Mouse (Mus musculus) CH12.LX (cell line): ENCODE measurements around the gene Ubash3b. TPM values are rescaled to one million over a fixed set of nuclear protein-coding genes. Genes with fewer than 3 reads are reported as not detected.

ENCODE experiments used
- DNase-seq: peaks from one replicate; pipeline ENCODE4 v3.0.0-alpha.2; 2013; ENCODE audit errors: extremely low read depth
- H3K27ac ChIP-seq: 2 replicates; pipeline ENCODE4 v1.5.1; 2012; ENCODE audit warnings: low read depth, mild to moderate bottlenecking, control low read depth, moderate library complexity; ENCODE audit not compliant: insufficient read depth
- H3K27me3 ChIP-seq: replicated peaks from 2 replicates; pipeline ENCODE3; 2012; ENCODE audit warnings: inconsistent platforms
- H3K36me3 ChIP-seq, 2 experiments: replicated peaks in 1 of 2; 2 replicates each; pipeline versions ENCODE3 to v1.6.1; 2012; ENCODE audit warnings: inconsistent platforms in 1 of 2, low read length in 1 of 2, mild to moderate bottlenecking in 1 of 2, mixed read lengths in 1 of 2, moderate library complexity in 1 of 2; ENCODE audit not compliant: control insufficient read depth in 1 of 2, insufficient read depth in 1 of 2
- H3K4me1 ChIP-seq, 2 experiments: 2 replicates each; pipeline ENCODE4 v1.6.1; 2012; ENCODE audit warnings: inconsistent platforms in 1 of 2, moderate library complexity in 1 of 2; ENCODE audit not compliant: insufficient read depth in 2 of 2, control insufficient read depth in 1 of 2
- H3K4me2 ChIP-seq: 2 replicates; pipeline ENCODE4 v1.6.1; 2012; ENCODE audit warnings: low read depth, mild to moderate bottlenecking, control low read depth; ENCODE audit not compliant: poor library complexity, insufficient read depth, severe bottlenecking
- H3K4me3 ChIP-seq, 3 experiments: fragments of 150-350 bp in 1 of 3; sonication (generic) in 1 of 3; replicated peaks in 1 of 3; 2 replicates each; pipeline versions ENCODE3 to v1.5.1; 2011 to 2012; ENCODE audit warnings: low read depth in 2 of 3, low read length in 2 of 3, mild to moderate bottlenecking in 2 of 3, moderate library complexity in 2 of 3, control low read depth in 1 of 3, improper control_type of control experiment in 1 of 3, inconsistent platforms in 1 of 3, mixed read lengths in 1 of 3; ENCODE audit not compliant: poor library complexity in 1 of 3
- H3K79me2 ChIP-seq: replicated peaks from 2 replicates; pipeline ENCODE4 v1.6.1; 2012; ENCODE audit warnings: mild to moderate bottlenecking, moderate library complexity; ENCODE audit not compliant: control insufficient read depth, poor library complexity, insufficient read depth, severe bottlenecking; ENCODE audit errors: extremely low read depth
- H3K9ac ChIP-seq: 2 replicates; pipeline ENCODE4 v1.6.1; 2012; ENCODE audit warnings: low read depth, mild to moderate bottlenecking, control low read depth, moderate library complexity; ENCODE audit not compliant: insufficient read depth
- H3K9me3 ChIP-seq: replicated peaks from 2 replicates; pipeline ENCODE3; 2012; ENCODE audit warnings: low read length, inconsistent platforms, mixed read lengths
- CHD1 ChIP-seq: IDR thresholded peaks from 2 replicates; pipeline ENCODE4 v1.6.1; 2012; ENCODE audit warnings: low read depth, low read length, improper control_type of control experiment, inconsistent platforms
- ELF1 ChIP-seq: IDR thresholded peaks from 2 replicates; pipeline ENCODE4 v1.6.1; 2014; ENCODE audit warnings: low read depth, mild to moderate bottlenecking, inconsistent platforms, low read length, improper control_type of control experiment
- MAFK ChIP-seq: IDR thresholded peaks from 2 replicates; pipeline ENCODE4 v1.6.1; 2011; ENCODE audit warnings: low read length, improper control_type of control experiment; ENCODE audit not compliant: insufficient replicate concordance
- MAX ChIP-seq: IDR thresholded peaks from 2 replicates; pipeline ENCODE4 v1.6.1; 2011; ENCODE audit warnings: low read length, improper control_type of control experiment
- MYC ChIP-seq: IDR thresholded peaks from 2 replicates; pipeline ENCODE4 v1.6.1; 2011; ENCODE audit warnings: low read depth, mild to moderate bottlenecking, improper control_type of control experiment, low read length
- NELFE ChIP-seq: IDR thresholded peaks from 2 replicates; pipeline ENCODE4 v1.6.1; 2011; ENCODE audit warnings: low read depth, low read length, improper control_type of control experiment
- RAD21 ChIP-seq: IDR thresholded peaks from 2 replicates; pipeline ENCODE4 v1.6.1; 2011; ENCODE audit warnings: low read depth, mild to moderate bottlenecking, low read length, improper control_type of control experiment, moderate library complexity
- SIN3A ChIP-seq: IDR thresholded peaks from 2 replicates; pipeline ENCODE4 v1.6.1; 2012; ENCODE audit warnings: low read length, improper control_type of control experiment, inconsistent platforms
- SMC3 ChIP-seq: IDR thresholded peaks from 2 replicates; pipeline ENCODE4 v1.6.1; 2011; ENCODE audit warnings: low read depth, low read length, improper control_type of control experiment
- TBP ChIP-seq: conservative IDR thresholded peaks from 2 replicates; pipeline ENCODE4 v1.6.1; 2011; ENCODE audit warnings: low read depth, low read length, improper control_type of control experiment
- USF1 ChIP-seq: IDR thresholded peaks from 2 replicates; pipeline ENCODE4 v1.6.1; 2014; ENCODE audit warnings: low read depth, mild to moderate bottlenecking, inconsistent platforms, low read length, improper control_type of control experiment
- dilution Hi-C: fragments of 300-500 bp; cut with MboI; formaldehyde crosslinking; loops from 2 replicates; pipeline ENCODE4 v1.14.3; 2020; ENCODE audit warnings: low sequenced_read_pairs; ENCODE audit not compliant: extremely low pct_unique_long_range_greater_than_20kb, extremely low pct_ligation_motif_present
- in situ Hi-C: fragments of 300-500 bp; cut with MboI; formaldehyde crosslinking; loops from 3 replicates; pipeline ENCODE4 v1.14.3; 2019; ENCODE audit warnings: low sequenced_read_pairs, low pct_ligation_motif_present, low pct_unique_long_range_greater_than_20kb, mixed read lengths
- polyA plus RNA-seq: library from polyadenylated mRNA; unstranded; fragments of >175 nt; gene quantifications from 2 replicates; pipeline ENCODE4 v1.2.1, GENCODE M21; 2012; ENCODE audit warnings: low read depth; ENCODE audit not compliant: insufficient read length
- total RNA-seq, 2 experiments: library from RNA; depleted of rRNA; stranded (reverse); fragments of 300-350 nt in 1 of 2; fragments of >200 nt in 1 of 2; gene quantifications; 2 replicates each; pipeline ENCODE4 v1.2.3; 2012 to 2014

The Ubash3b gene
- total and polyA plus RNA-seq, 3 experiments = 2.8 to 4.6 (median 4.2) TPM

DNA sequence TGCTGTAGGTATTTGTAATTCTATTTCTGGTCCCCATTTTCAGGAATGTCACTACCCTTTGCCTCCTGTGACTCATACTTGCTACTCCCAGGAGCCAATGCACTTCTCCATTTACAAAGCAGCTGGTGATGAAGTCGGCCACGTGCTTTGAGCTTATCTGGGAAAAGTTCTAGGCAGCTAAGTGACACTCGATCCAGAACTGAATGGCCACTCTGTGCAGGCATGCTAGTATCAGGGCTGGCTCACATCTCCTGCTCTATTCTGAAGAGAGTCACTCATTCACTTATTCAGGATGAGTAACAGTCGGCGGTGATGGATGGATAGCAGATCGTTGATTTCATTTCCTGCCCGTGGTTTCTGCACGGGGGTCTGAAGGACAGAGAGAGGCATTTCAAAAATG lies 8.5 kb upstream of the Ubash3b start:
- no peak for DNase-seq
- no peaks in the 10 kb centered on the region for H3K27me3 ChIP-seq
- no peaks in the 10 kb centered on the region for H3K36me3 ChIP-seq
- in situ Hi-C loops (no loop called here), dilution Hi-C loops (no loop called here)
- 0 out of 2 replicates have a peak, but pooled peaks have one; percentile 37 for TF ChIP-seq MAX
- no peak for TF ChIP-seq ELF1
- no peak overlapping the region for H3K27ac ChIP-seq
- no peak overlapping the region for H3K4me3 ChIP-seq
- no peak overlapping the region for H3K4me2 ChIP-seq
- H3K4me1 ChIP-seq = peaks cover 0 to 9% of the 10 kb centered on the region in 2 experiments; a peak in 2 of 4 replicates
- H3K9me3 ChIP-seq = no peaks in the 10 kb centered on the region
- H3K9ac ChIP-seq = no peak overlapping the region
- H3K79me2 ChIP-seq = no peaks in the 10 kb centered on the region

DNA sequence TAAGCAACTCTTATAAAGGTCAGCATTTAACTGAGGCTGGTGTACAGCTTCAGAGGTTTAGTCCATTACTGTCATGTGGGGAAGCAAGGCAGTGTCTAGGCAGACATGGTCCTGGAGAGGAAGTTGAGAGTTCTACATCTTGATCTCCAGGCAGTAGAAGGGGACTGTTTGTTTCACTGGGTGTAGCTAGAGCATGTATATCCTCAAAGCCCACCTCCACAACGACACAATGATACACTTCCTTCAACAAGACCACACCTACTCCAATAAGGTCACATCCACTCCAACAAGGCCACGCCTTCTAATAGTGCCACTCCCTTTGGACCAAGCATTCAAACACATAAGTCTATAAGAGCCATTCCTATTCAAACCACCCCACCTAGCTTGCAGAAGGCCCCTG lies 7.2 kb upstream of the Ubash3b start:
- Histone ChIP-seq H3K9ac (no peak overlapping the region), H3K4me1 (peaks cover 0 to 9% of the 10 kb centered on the region in 2 experiments; a peak in 2 of 4 replicates), H3K36me3 (no peaks in the 10 kb centered on the region), H3K27me3 (no peaks in the 10 kb centered on the region), H3K4me3 (no peak overlapping the region), H3K79me2 (no peaks in the 10 kb centered on the region), H3K27ac (no peak overlapping the region), H3K9me3 (no peaks in the 10 kb centered on the region), H3K4me2 (no peak overlapping the region)
- no peak for DNase-seq
- in situ Hi-C loops = loop anchor here (10.0 kb wide), 1 partner anchor 64 kb away; no protein-coding TSS in a partner anchor
- TF ChIP-seq USF1 (no peak), RAD21 (no peak), MYC (no peak), NELFE (no peak), TBP (no peak), CHD1 (no peak), MAFK (no peak)
- TF ChIP-seq, all 38 proteins: peak for 0
- dilution Hi-C loops = no loop called here

DNA sequence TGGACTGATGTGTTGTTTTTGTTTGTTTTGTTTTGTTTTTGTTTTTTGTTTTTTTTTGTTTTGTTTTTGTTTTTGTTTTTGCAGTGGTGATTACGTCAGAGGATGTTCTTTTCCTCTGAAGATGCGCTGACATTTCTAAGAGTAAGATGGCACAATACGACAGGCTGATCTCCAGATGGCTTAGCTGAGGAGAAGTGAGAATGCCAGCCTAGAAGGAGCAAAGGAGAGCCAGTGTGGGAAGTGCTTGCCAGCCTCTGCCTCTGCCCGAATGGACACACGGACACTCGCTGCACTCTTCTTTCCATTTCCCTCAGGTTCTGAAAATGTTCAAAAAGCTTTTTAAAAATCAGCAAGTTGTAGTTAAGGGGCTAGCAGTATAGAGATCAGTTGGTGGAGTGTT lies 6.7 kb upstream of the Ubash3b start:
- Histone ChIP-seq H3K27ac (no peak overlapping the region), H3K4me1 (peaks cover 0 to 9% of the 10 kb centered on the region in 2 experiments; a peak in 2 of 4 replicates), H3K4me3 (no peak overlapping the region), H3K9me3 (no peaks in the 10 kb centered on the region)
- TF ChIP-seq SMC3 (no peak), SIN3A (no peak)
- TF ChIP-seq, all 38 proteins: peak for 0
- no peak for DNase-seq
- no peaks in the 10 kb centered on the region for H3K79me2 ChIP-seq
- H3K36me3 ChIP-seq = no peaks in the 10 kb centered on the region
- dilution Hi-C loops = no loop called here
- H3K9ac ChIP-seq = no peak overlapping the region
- H3K4me2 ChIP-seq = no peak overlapping the region
- H3K27me3 ChIP-seq = no peaks in the 10 kb centered on the region
- in situ Hi-C loops = loop anchor here (10.0 kb wide), 1 partner anchor 63 kb away; no protein-coding TSS in a partner anchor
